Mouse (Mus musculus) cerebellum, postnatal 25 days (tissue): ENCODE data around the gene Bsg.
A peak's percentile ranks its signal among the peaks of the same experiment; 100 is the strongest.

Experiments used
- DNase-seq, 2 experiments: peaks; one replicate each; pipeline ENCODE4 v3.0.0; 2021; ENCODE audit warnings: mixed read lengths in 2 of 2

The Bsg gene

GRCm38 (mm10) chr10:79704065-79704969, at the start of gene Bsg:
Gene Bsg, plus strand, starts transcription at chr10:79704491.
- peak; percentile 99 to 100 for DNase-seq

DNA sequence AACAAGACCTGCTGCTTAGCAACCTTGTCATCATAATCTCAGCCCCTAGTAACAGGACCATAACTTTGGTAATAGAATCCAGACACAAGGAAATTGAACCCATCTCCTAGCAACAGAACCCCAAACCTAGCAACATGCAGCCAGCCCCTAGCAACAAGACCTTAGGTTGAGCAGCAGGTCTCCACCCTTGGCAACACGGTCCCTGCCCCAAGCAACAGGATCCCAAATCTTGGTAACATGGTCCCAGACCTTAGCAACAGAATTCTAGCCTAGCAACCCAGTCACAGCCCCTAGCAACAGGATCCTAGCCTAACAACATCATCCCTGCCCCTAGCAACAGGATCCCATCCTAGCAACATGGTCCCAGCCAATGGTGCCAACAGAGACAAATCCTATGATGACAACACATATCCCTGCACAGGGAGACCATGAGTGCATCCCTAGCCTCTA, 49.3 kb upstream of the Bsg start:
- DNase-seq = no peak

DNA sequence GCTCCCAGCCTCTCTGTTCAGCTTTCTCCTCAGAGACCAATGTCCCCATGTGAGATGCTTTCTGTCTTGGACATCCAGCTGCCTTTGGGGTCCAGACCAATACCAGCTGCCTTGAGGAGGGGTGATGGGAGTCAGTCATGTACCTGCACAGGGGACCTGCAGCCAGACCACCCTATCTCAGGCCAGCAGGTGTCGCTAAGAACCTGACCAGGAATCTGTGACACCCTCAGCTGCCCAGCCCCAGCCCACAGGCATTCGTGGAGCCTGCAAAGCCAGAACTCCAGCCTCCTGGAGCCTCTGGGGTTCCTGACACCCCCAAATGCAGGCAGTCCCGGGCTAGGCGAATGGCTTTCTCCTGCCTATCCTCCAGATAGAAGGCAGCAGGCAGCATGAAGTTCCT, 45.5 kb upstream of the Bsg start:
- no peak for DNase-seq

GRCm38 (mm10) chr10:79660298-79660697, 44.0 kb upstream of the Bsg start:
- DNase-seq = no peak

DNA sequence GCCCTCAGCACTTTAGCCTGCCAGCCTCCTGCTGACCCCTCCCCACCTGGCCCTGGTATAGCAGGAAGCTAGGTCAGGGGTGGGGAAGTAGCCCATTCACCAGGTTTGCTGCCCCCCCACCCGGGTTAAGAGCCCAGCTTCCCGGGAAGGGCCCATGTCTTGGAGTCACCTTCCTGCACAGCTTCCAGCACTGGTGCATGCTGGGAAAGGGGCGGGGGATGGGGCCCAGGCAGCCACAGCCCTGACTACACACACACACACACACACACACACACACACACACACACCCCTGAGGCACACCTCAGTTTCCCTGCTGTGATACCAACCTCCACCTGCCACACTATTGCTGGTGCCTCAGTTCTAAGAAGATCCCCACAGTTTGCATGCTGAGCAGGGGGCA, 42.4 kb upstream of the Bsg start:
- no peak for DNase-seq

DNA sequence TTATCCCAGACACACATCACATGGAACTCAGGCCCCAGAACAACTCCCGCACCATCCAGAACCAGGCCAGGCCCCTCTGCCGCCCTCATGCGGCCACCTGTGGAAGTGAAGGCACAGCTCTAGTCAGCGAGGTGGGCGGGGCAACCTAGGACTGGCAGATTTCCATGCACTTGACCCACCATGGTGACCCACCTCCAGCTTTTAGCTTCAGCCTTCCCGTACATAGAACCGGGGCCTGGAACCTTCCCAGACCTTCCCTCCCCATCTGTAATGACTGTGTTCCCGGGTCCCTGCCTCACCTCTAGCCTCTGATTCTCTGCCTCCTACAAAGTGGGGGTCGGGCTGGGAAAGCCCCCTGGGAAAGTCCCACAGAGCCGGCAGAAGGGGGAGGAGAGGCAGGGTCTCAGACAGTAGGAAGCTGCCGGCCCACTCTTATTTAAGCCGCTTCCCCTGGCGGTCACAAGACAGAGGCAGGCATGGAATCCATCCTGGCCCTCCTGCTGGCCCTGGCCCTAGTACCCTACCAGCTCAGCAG, 40.1 kb upstream of the Bsg start, which contains the start of gene Madcam1:
Madcam1 (plus strand) TSS at position 429 of the 535 bp plus-strand sequence.
- peak; percentile 80 to 88 for DNase-seq

DNA sequence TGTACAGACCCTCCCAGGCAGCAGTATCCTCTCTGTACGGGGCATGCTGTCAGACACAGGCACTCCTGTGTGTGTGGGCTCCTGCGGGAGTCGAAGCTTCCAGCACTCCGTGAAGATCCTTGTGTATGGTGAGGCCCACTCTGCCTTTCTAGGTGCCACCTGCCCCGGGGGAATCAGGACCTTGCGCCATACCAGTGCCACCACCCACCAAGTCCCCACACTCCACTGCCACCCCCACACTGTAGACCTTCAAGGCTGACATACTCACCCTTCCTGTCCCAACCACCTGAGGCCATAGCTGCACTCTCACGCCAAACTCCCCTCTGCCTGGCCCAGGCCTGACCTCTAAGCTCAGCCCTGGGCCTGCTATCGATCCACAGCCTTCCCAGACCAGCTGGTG, 39.2 kb upstream of the Bsg start:
- no peak for DNase-seq

- DNase-seq = no peak
Observed at GRCm38 (mm10) chr10:79666493-79666892, 37.8 kb upstream of the Bsg start.

DNA sequence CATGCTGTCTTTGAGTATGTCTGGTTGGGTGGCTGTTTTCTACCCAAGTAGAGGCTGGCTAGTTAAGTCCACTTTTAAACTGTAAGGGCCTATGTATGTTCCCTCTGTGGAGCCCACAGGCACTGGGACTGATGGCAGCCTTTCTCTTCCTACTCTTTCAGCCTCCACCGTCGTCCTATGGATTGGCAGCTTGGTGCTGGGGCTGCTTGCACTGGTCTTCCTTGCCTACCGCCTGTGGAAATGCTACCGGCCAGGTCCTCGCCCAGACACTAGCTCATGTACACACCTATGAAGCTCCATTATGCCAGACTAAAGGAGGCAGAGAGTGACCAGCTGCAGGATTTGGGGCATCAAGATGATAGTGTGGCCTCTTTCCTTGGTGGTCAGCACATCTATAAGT, 36.2 kb upstream of the Bsg start:
- DNase-seq = peak in 1 of 2 experiments; percentile 22

DNA sequence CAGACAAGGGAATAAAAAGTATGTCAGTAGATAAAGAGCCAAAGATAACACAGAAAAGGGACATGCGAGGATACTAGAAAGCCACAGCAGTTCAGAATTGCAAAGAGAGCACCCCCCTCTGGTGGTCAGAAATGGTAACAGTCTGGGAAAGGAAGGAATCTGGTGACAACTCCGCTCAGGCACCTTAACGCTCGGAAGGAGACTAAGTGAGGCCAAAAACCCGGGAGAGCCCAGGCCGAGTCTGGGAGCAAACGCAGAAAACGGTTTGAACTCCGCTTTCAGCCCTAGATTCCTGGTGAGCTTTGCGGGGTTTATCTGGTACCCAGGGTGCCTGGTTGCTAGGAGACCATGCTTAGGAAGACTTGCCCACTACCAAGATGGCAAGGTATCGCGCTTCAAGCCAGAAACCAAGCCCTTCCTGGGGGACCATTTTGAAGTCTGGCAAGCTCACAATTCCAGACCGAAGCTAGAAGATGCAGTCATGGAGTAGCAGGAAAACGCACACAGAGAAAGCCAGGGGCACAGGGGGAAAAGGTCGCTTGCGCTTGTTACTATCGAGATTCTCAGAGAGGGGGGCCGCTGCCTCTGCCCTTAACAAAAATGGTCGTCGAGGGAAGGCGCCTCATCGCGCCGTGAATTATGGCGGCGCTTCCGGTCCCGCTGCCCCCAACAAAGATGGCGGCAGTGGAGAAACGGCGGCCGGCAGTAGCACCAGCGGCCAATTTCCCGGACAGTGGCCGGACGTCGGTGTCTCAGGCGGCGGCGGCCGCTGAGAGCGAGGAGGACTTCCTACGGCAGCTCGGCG, 35.3 kb upstream of the Bsg start, which contains the start of gene Tpgs1:
Tpgs1 (plus strand) TSS at position 599 of the 805 bp plus-strand sequence.
- DNase-seq = peak; percentile 93 to 94

DNA sequence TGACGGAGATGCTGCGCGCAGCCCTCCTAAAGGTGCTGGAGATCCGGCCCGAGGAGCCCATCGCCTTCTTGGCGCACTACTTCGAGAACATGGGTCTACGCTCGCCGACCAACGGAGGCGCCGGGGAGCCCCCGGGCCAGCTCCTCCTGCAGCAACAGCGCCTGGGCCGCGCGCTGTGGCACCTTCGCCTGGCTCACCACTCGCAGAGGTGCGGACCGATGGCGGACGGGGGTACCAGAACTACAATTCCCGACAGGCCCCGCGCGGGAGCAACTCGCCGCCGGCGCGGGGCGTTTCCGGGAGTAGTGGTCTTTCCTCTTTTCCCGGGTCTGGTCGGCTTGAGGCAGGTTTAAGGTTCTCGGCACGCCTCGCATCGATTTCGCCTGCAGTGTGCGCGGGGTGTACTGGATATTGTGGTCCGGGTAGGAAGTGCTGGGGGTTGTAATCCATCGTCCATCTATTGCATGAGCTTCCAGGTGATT, 34.7 kb upstream of the Bsg start:
- peak; percentile 85 to 89 for DNase-seq

- peak in 1 of 2 experiments; percentile 36 for DNase-seq
Observed at GRCm38 (mm10) chr10:79670071-79670888, 34.0 kb upstream of the Bsg start.

- no peak for DNase-seq
Observed at GRCm38 (mm10) chr10:79671396-79672087, 32.7 kb upstream of the Bsg start.

DNA sequence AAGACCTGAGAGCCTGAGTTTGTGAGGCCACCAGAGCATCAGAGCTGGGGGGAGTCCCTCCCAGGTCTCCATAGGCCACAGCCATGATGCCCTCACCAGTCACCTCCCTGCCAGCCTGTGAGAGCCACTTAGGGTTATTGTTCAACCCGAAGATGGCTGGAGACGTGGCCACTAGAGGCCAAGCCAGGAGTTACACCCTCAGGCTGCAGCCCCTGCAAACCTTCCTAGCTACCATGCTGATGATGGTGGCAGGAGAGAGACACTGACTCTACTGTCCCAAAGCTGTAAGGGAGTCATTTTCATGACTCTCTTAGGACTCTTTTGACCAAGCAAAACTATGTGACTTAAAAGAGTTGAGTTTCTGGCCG, 32.2 kb upstream of the Bsg start:
- no peak for DNase-seq

GRCm38 (mm10) chr10:79673054-79673453, 31.2 kb upstream of the Bsg start:
- no peak for DNase-seq

- no peak for DNase-seq
Observed at GRCm38 (mm10) chr10:79675346-79676035, 28.8 kb upstream of the Bsg start.

DNA sequence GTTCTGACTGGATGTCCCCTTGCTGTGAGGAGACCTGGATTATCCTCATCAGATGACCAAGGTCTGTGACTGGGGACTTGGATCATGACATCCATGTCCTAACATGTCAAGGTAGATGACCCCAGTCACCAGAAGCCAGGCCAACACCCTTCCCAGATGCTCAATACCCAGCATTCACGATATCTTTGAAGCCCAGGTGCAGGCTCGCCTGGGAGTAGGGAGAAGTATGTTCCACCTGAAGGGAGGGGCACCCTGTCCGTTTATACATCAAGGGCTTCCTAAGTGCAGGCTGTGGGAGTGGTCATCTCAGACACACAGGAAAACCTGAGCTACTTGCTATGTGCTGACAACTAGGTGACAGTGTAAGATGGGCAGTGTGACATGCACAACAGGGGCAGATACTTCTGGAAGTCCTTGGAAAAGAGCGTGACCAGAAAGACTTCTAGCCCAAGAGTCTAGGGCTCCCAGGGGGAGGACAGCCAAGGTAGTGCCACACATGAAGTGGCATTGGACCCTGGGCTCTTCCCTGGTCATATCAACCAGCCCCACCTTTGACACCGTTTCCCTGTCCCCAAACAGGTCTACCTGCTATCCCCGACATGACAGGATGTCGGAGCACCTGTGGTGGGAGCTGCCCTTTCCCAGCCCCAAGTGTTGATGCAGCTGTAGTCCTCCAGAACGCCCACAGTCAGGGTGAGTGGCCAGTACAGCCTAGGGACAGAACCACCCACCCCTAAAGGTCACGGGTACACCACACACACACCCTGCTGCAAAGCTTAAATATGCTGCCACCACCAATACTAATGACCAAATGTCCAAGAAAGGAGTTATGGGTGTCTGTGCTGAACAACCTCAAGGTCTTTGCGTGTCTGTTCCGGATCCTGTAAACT, 23.4 kb upstream of the Bsg start:
- DNase-seq = peak in 1 of 2 experiments; percentile 47

GRCm38 (mm10) chr10:79681591-79682245, 22.6 kb upstream of the Bsg start, which contains the start of gene Cdc34:
Gene Cdc34, plus strand, starts transcription at chr10:79682195.
- DNase-seq = peak; percentile 99 to 100

DNA sequence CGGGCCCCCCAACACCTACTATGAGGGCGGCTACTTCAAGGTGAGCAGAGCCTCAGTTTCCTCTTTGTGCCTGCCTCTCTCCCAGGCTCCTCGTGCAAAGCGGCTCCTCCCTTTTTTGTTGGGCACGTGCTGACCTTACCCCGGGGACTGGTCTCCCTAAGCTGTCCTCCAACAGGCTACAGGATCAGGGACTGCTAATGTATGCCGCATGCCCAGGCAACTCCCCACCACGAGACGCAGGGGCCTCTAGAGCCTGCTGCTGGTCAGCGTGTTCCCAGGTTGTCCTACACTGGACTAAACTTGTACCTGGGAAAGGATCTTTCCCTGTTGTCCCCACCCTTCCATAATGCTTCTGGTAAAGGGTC, 21.8 kb upstream of the Bsg start:
- DNase-seq = no peak
